Mouse (Mus musculus): ENCODE measurements around the gene Slc35e2. TPM values are rescaled to one million over a fixed set of nuclear protein-coding genes. Genes with fewer than 3 reads are reported as not detected.
"Not testable (repeated sequence)": the region's sequence is repeated elsewhere in the genome, so short reads cannot be mapped to it uniquely, and the experiment has no call there.

Slc35e2 gene
- polyA plus RNA-seq, 1 experiment from 2014 or later = 19.9 TPM

DNA sequence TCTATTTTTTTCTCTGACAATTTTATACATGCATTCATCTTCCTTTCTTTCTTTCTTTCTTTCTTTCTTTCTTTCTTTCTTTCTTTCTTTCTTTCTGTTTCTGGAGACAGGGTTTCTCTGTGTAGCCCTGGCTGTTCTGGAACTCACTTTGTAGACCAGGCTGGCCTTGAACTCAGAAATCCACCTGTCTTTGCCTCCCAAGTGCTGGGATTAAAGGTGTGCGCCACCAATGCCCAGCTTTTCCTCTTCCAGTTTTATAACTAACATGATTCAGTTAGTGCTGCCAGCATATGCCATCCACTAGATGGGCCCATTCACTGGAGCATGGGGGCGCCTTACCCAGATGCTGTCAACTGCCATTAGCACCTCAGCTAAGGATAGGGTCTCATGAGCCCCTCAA lies 44.1 kb downstream of the Slc35e2 start, which contains the start of gene Gm10563:
Gm10563 (minus strand) TSS at position 101 of the 400 bp plus-strand sequence.
- WGBS = 100% methylated on average over 2 of the region's 2 CpGs
- H3K27me3 ChIP-seq (ENCODE audit: control insufficient read depth, insufficient read depth, low read length); H3K4me3 ChIP-seq (replicated peaks; ENCODE audit: low read length); H3K9ac ChIP-seq; H3K4me2 ChIP-seq (replicated peaks); H3K27ac ChIP-seq; H3K4me1 ChIP-seq (replicated peaks; ENCODE audit: control insufficient read depth, insufficient read depth, low read length); ATAC-seq (ENCODE audit: low FRiP score); H3K9me3 ChIP-seq (ENCODE audit: control insufficient read depth, low read length); DNase-seq (ENCODE audit: low spot score): not testable (repeated sequence)
- peaks cover 97% of the 10 kb centered on the region for H3K36me3 ChIP-seq (replicated peaks; ENCODE audit: control insufficient read depth, insufficient read depth)

DNA sequence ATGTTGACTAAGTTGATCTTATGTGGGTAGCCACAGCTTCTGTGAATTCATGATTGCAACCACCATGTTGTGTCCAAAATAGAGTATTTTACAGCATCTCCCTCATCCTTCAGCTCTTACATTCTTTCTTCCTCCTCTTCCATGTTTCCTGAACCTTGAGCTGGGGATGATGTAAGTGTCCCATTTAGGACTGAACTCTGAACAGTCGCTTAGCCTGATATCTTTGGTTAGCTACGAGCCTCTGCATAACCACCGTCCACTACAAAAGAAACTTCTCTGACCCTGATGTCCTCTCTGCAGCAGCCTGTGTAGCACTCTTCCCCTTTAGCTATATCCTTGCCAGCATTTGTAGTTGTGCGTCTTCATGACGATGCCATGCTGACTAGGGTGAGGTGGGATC lies 44.5 kb downstream of the Slc35e2 start:
- Histone ChIP-seq H3K4me1 (replicated peaks; ENCODE audit: control insufficient read depth, insufficient read depth, low read length) (no peaks in the 10 kb centered on the region), H3K9ac (no peak overlapping the region), H3K4me2 (replicated peaks) (no peak overlapping the region), H3K9me3 (ENCODE audit: control insufficient read depth, low read length) (no peaks in the 10 kb centered on the region), H3K27me3 (ENCODE audit: control insufficient read depth, insufficient read depth, low read length) (peaks cover 4% of the 10 kb centered on the region), H3K27ac (no peak overlapping the region), H3K36me3 (replicated peaks; ENCODE audit: control insufficient read depth, insufficient read depth) (peaks cover 97% of the 10 kb centered on the region), H3K4me3 (replicated peaks; ENCODE audit: low read length) (no peak overlapping the region)
- no peak for ATAC-seq (ENCODE audit: low FRiP score)
- no peak for DNase-seq (ENCODE audit: low spot score)
- WGBS = 96% methylated on average over 5 of the region's 5 CpGs

DNA sequence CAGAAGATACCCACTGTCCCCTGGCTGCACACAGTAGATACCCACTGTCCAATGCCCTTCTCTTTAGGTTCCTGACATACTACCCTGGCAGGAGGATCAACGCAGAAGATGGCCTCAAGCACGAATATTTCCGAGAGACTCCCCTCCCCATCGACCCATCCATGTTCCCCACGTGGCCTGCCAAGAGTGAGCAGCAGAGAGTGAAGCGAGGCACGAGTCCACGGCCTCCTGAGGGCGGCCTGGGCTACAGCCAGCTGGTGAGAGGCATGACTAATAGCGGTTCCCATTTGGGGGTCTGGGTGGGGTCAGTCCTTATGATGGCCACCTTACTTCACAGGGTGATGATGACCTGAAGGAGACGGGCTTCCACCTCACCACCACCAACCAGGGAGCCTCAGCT lies 48.1 kb downstream of the Slc35e2 start:
- Histone ChIP-seq H3K27ac (no peak overlapping the region), H3K36me3 (replicated peaks; ENCODE audit: control insufficient read depth, insufficient read depth) (peaks cover 78% of the 10 kb centered on the region), H3K4me1 (replicated peaks; ENCODE audit: control insufficient read depth, insufficient read depth, low read length) (peaks cover 18% of the 10 kb centered on the region), H3K9me3 (ENCODE audit: control insufficient read depth, low read length) (no peaks in the 10 kb centered on the region), H3K27me3 (ENCODE audit: control insufficient read depth, insufficient read depth, low read length) (peaks cover 40% of the 10 kb centered on the region), H3K4me2 (replicated peaks) (no peak overlapping the region), H3K4me3 (replicated peaks; ENCODE audit: low read length) (no peak overlapping the region), H3K9ac (no peak overlapping the region)
- 91% methylated on average over 11 of the region's 11 CpGs for WGBS
- ATAC-seq (ENCODE audit: low FRiP score) (no peak), DNase-seq (ENCODE audit: low spot score) (no peak)

DNA sequence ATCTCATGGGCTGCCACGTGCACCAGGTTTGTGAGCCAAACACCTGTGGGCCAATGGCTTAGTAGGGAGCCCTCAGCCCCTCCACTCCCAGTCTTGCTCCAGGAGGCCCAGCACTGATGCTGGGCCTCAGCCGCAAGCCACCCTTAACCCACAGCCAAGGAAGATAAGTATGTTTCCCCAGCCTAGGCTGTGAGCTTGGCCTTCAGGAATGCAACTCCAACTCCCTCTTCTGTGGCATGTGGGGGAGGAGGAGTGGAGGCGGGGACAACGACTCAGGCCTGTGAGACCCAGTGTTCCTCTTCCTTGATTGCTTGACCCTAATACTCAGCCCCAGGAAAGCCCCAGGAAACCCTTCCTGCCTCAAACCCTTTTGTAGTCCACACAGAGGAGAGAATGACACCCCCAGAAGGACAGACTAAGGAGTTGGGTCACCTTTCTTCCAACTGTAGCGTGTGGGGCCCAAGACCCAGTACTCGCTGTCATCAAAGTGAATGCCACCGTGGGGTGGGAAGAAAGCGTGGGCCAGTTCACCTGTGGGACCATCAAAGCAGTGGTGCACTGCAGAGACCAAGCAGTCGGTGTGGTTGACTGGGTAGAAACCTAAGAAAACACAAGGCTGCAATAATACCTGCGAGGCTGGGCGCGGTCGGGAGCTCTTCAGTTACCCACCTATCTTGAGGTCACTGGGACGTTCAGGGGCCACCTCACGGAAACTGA lies 50.5 kb downstream of the Slc35e2 start:
- Histone ChIP-seq H3K4me2 (replicated peaks) (no peak overlapping the region), H3K9ac (no peak overlapping the region), H3K27me3 (ENCODE audit: control insufficient read depth, insufficient read depth, low read length) (peaks cover 63% of the 10 kb centered on the region), H3K4me1 (replicated peaks; ENCODE audit: control insufficient read depth, insufficient read depth, low read length) (peaks cover 29% of the 10 kb centered on the region), H3K9me3 (ENCODE audit: control insufficient read depth, low read length) (no peaks in the 10 kb centered on the region), H3K27ac (no peak overlapping the region), H3K4me3 (replicated peaks; ENCODE audit: low read length) (no peak overlapping the region), H3K36me3 (replicated peaks; ENCODE audit: control insufficient read depth, insufficient read depth) (peaks cover 72% of the 10 kb centered on the region)
- no peak for ATAC-seq (ENCODE audit: low FRiP score)
- DNase-seq (ENCODE audit: low spot score) = no peak
- WGBS = 69% methylated on average over 15 of the region's 15 CpGs

DNA sequence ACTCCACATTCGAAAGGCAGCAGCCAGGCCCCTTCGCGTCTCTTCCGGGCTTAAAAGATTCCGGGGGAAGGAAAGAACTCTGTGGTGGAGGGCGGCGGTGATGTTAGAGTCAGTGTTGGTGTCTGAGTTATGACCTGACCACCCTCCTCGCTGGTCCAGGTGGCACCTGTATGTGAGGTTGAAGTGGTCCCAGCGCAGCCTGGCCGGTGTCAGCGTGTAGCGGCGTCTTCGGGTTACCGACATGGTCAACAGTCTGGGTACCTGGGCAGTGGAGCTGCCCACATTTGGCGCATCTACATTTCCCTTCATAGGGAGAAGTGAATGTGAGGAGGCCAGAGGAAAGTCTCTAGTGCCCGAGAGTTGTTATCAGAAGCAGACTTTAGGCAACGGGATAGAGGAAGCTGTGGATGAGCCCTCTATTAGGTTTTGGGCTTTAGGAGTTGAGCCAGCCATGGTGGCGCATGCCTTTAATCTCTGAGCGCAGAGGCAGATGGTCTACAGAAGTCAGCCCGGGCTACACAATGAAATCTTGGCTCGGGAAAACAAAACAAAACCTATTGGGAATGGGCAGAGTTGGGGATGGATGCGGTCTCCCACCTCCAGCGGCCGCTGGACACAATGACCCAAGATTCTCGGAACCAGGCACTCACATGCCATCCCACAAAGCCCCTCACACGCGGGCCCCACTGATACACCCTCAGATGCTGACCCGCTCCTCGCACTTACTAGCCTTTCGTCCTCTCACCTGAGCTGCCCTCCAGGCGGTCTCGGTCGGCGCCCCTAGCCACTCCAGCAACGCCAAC lies 51.3 kb downstream of the Slc35e2 start:
- peaks cover 72% of the 10 kb centered on the region for H3K36me3 ChIP-seq (replicated peaks; ENCODE audit: control insufficient read depth, insufficient read depth)
- peak overlapping the region; percentile 31 for H3K4me3 ChIP-seq (replicated peaks; ENCODE audit: low read length)
- peaks cover 67% of the 10 kb centered on the region for H3K27me3 ChIP-seq (ENCODE audit: control insufficient read depth, insufficient read depth, low read length)
- peak overlapping the region; percentile 61 for H3K9ac ChIP-seq
- H3K27ac ChIP-seq = no peak overlapping the region
- no peaks in the 10 kb centered on the region for H3K9me3 ChIP-seq (ENCODE audit: control insufficient read depth, low read length)
- H3K4me1 ChIP-seq (replicated peaks; ENCODE audit: control insufficient read depth, insufficient read depth, low read length) = peaks cover 29% of the 10 kb centered on the region
- DNase-seq (ENCODE audit: low spot score) (no peak), ATAC-seq (ENCODE audit: low FRiP score) (no peak)
- peak overlapping the region; percentile 64 for H3K4me2 ChIP-seq (replicated peaks)
- WGBS = 19% methylated on average over 36 of the region's 36 CpGs

GRCm38 (mm10) chr4:155653086-155653450 lies 51.9 kb downstream of the Slc35e2 start, which contains the start of gene Mmp23:
Gene Mmp23 (minus strand): TSS chr4:155653384.
- peak; percentile 30 for DNase-seq (ENCODE audit: low spot score)
- under 1% methylated on average over 33 of the region's 33 CpGs for WGBS
- Histone ChIP-seq H3K36me3 (replicated peaks; ENCODE audit: control insufficient read depth, insufficient read depth) (peaks cover 67% of the 10 kb centered on the region), H3K9me3 (ENCODE audit: control insufficient read depth, low read length) (no peaks in the 10 kb centered on the region), H3K4me3 (replicated peaks; ENCODE audit: low read length) (peak within 1 kb of the TSS; percentile 31), H3K4me1 (replicated peaks; ENCODE audit: control insufficient read depth, insufficient read depth, low read length) (peaks cover 29% of the 10 kb centered on the region), H3K9ac (peak within 1 kb of the TSS; percentile 61), H3K27me3 (ENCODE audit: control insufficient read depth, insufficient read depth, low read length) (peaks cover 67% of the 10 kb centered on the region), H3K4me2 (replicated peaks) (peak within 1 kb of the TSS; percentile 64), H3K27ac (no peak within 1 kb of the TSS)
- ATAC-seq (ENCODE audit: low FRiP score) = peak; percentile 38

GRCm38 (mm10) chr4:155653451-155654182 lies 52.4 kb downstream of the Slc35e2 start:
- DNase-seq (ENCODE audit: low spot score) (peak; percentile 31), ATAC-seq (ENCODE audit: low FRiP score) (peak; percentile 9; the same call in 1 of the 2 replicates)
- Histone ChIP-seq H3K4me1 (replicated peaks; ENCODE audit: control insufficient read depth, insufficient read depth, low read length) (peaks cover 29% of the 10 kb centered on the region), H3K9ac (peak overlapping the region; percentile 61), H3K36me3 (replicated peaks; ENCODE audit: control insufficient read depth, insufficient read depth) (peaks cover 66% of the 10 kb centered on the region), H3K27ac (no peak overlapping the region), H3K9me3 (ENCODE audit: control insufficient read depth, low read length) (no peaks in the 10 kb centered on the region), H3K27me3 (ENCODE audit: control insufficient read depth, insufficient read depth, low read length) (peaks cover 67% of the 10 kb centered on the region), H3K4me2 (replicated peaks) (peak overlapping the region; percentile 64), H3K4me3 (replicated peaks; ENCODE audit: low read length) (peak overlapping the region; percentile 31)
- WGBS = 2% methylated on average over 31 of the region's 31 CpGs

GRCm38 (mm10) chr4:155654183-155654455 lies 52.9 kb downstream of the Slc35e2 start:
- Histone ChIP-seq H3K4me3 (replicated peaks; ENCODE audit: low read length) (peak overlapping the region; percentile 22; the same call in 1 of the 2 replicates), H3K4me2 (replicated peaks) (peak overlapping the region; percentile 64), H3K9ac (0 out of 2 replicates have a peak overlapping the region, but pooled peaks have one; percentile 40), H3K27me3 (ENCODE audit: control insufficient read depth, insufficient read depth, low read length) (peaks cover 67% of the 10 kb centered on the region), H3K27ac (no peak overlapping the region), H3K9me3 (ENCODE audit: control insufficient read depth, low read length) (no peaks in the 10 kb centered on the region), H3K36me3 (replicated peaks; ENCODE audit: control insufficient read depth, insufficient read depth) (peaks cover 66% of the 10 kb centered on the region), H3K4me1 (replicated peaks; ENCODE audit: control insufficient read depth, insufficient read depth, low read length) (peaks cover 29% of the 10 kb centered on the region)
- DNase-seq (ENCODE audit: low spot score) = no peak
- no peak for ATAC-seq (ENCODE audit: low FRiP score)
- WGBS = 6% methylated on average over 6 of the region's 6 CpGs
